Mouse (Mus musculus): Measurements from ENCODE around the gene Ppil1. TPM values are rescaled to one million over a fixed set of nuclear protein-coding genes. Genes with fewer than 3 reads are reported as not detected.

Ppil1 gene
- total and polyA plus RNA-seq, 3 experiments = 115 to 135 (median 122) TPM

- no peak overlapping the region for H3K27ac ChIP-seq (ENCODE audit: control insufficient read depth, low read depth, low read length)
- DNase-seq (ENCODE audit: low read depth, low spot score) = no peak
- no peaks in the 10 kb centered on the region for H3K27me3 ChIP-seq (ENCODE audit: control insufficient read depth in 1 of 2, insufficient read depth in 2 of 2, low read length in 2 of 2)
- peaks cover 17% of the 10 kb centered on the region for H3K79me2 ChIP-seq (ENCODE audit: control insufficient read depth, insufficient read depth, low read length, poor library complexity)
- peaks cover 0 to 7% of the 10 kb centered on the region in 2 experiments; a peak in 2 of 4 replicates for H3K36me3 ChIP-seq (ENCODE audit: control insufficient read depth in 1 of 2, insufficient read depth in 2 of 2, low read length in 2 of 2)
- TF ChIP-seq GABPA (IDR thresholded peaks at IDR 0.05; ENCODE audit: low read depth, low read length) = no peak
- TF ChIP-seq MXI1 (IDR thresholded peaks at IDR 0.05; ENCODE audit: low read depth, low read length) = no peak
- TF ChIP-seq ZNF384 (IDR thresholded peaks at IDR 0.05; ENCODE audit: low read depth, low read length) = no peak
- TF ChIP-seq USF1 (IDR thresholded peaks at IDR 0.05; ENCODE audit: low read depth, low read length) = no peak
- no peak for TF ChIP-seq ZKSCAN1 (IDR thresholded peaks at IDR 0.05; ENCODE audit: low read depth, low read length)
- TF ChIP-seq MAZ (IDR thresholded peaks at IDR 0.05; ENCODE audit: low read depth, low read length) = no peak
- TF ChIP-seq UBTF (IDR thresholded peaks at IDR 0.05; ENCODE audit: borderline replicate concordance, insufficient read depth, low read depth, low read length) = no peak
- no peak for TF ChIP-seq NELFE (IDR thresholded peaks at IDR 0.05; ENCODE audit: low read depth, low read length)
- TF ChIP-seq ELF1 (IDR thresholded peaks at IDR 0.05; ENCODE audit: low read depth, low read length) = no peak
- no peak for TF ChIP-seq SMC3 (IDR thresholded peaks at IDR 0.05; ENCODE audit: low read depth, low read length)
- TF ChIP-seq POLR2AphosphoS5 (IDR thresholded peaks at IDR 0.05; ENCODE audit: borderline replicate concordance, low read depth, low read length) = no peak
- no peak for TF ChIP-seq POLR2AphosphoS2 (IDR thresholded peaks at IDR 0.05; ENCODE audit: low read length)
- no peak for TF ChIP-seq USF2 (IDR thresholded peaks at IDR 0.05; ENCODE audit: borderline replicate concordance in 1 of 2, insufficient read depth in 1 of 2, low read depth in 1 of 2, low read length in 2 of 2)
- no peak for TF ChIP-seq CHD1 (IDR thresholded peaks at IDR 0.05; ENCODE audit: low read depth, low read length)
- no peak for TF ChIP-seq RAD21 (IDR thresholded peaks at IDR 0.05; ENCODE audit: low read depth, low read length)
- H3K4me1 ChIP-seq (ENCODE audit: control insufficient read depth in 1 of 2, insufficient read depth in 2 of 2, low read length in 2 of 2) = peaks cover 0 to 8% of the 10 kb centered on the region in 2 experiments; a peak in 2 of 4 replicates
- no peaks in the 10 kb centered on the region for H3K9me3 ChIP-seq (replicated peaks; ENCODE audit: insufficient read depth, low read length)
- H3K4me3 ChIP-seq (ENCODE audit: control insufficient read depth in 1 of 2, insufficient read depth in 1 of 2, low read depth in 2 of 2, low read length in 2 of 2) = no peak overlapping the region
- no peak overlapping the region for H3K9ac ChIP-seq (ENCODE audit: control insufficient read depth, low read depth, low read length, poor library complexity, severe bottlenecking)
Measured at GRCm38 (mm10) chr17:29273889-29274288, 9.9 kb upstream of the Ppil1 start.

- Histone ChIP-seq H3K36me3 (ENCODE audit: control insufficient read depth in 1 of 2, insufficient read depth in 2 of 2, low read length in 2 of 2) (peaks cover 0 to 7% of the 10 kb centered on the region in 2 experiments; a peak in 1 of 4 replicates), H3K27ac (ENCODE audit: control insufficient read depth, low read depth, low read length) (no peak overlapping the region), H3K9me3 (replicated peaks; ENCODE audit: insufficient read depth, low read length) (no peaks in the 10 kb centered on the region), H3K79me2 (ENCODE audit: control insufficient read depth, insufficient read depth, low read length, poor library complexity) (peaks cover 17% of the 10 kb centered on the region), H3K4me3 (ENCODE audit: control insufficient read depth in 1 of 2, insufficient read depth in 1 of 2, low read depth in 2 of 2, low read length in 2 of 2) (no peak overlapping the region), H3K4me1 (ENCODE audit: control insufficient read depth in 1 of 2, insufficient read depth in 2 of 2, low read length in 2 of 2) (peaks cover 0 to 9% of the 10 kb centered on the region in 2 experiments; a peak in 2 of 4 replicates), H3K9ac (ENCODE audit: control insufficient read depth, low read depth, low read length, poor library complexity, severe bottlenecking) (no peak overlapping the region), H3K27me3 (ENCODE audit: control insufficient read depth in 1 of 2, insufficient read depth in 2 of 2, low read length in 2 of 2) (no peaks in the 10 kb centered on the region)
- no peak for DNase-seq (ENCODE audit: low read depth, low spot score)
- TF ChIP-seq SMC3 (IDR thresholded peaks at IDR 0.05; ENCODE audit: low read depth, low read length) = no peak
- TF ChIP-seq ELF1 (IDR thresholded peaks at IDR 0.05; ENCODE audit: low read depth, low read length) = no peak
- TF ChIP-seq POLR2AphosphoS5 (IDR thresholded peaks at IDR 0.05; ENCODE audit: borderline replicate concordance, low read depth, low read length) = no peak
- TF ChIP-seq USF2 (IDR thresholded peaks at IDR 0.05; ENCODE audit: borderline replicate concordance in 1 of 2, insufficient read depth in 1 of 2, low read depth in 1 of 2, low read length in 2 of 2) = no peak
- TF ChIP-seq TAL1 (IDR thresholded peaks at IDR 0.05; ENCODE audit: low read length) = no peak
- TF ChIP-seq ETS1 (IDR thresholded peaks at IDR 0.05; ENCODE audit: low read depth, low read length) = no peak
Measured at GRCm38 (mm10) chr17:29273156-29273555, 9.2 kb upstream of the Ppil1 start.

All from MEL (cell line).